Mouse (Mus musculus) lung, postnatal 0 days (tissue): Measurements from ENCODE around the gene Mgst2.

ENCODE experiments used
- CTCF ChIP-seq: IDR thresholded peaks from 2 replicates; pipeline ENCODE4 v1.5.1; 2016; ENCODE audit warnings: antibody characterized with exemption, mild to moderate bottlenecking
- EP300 ChIP-seq: IDR thresholded peaks from 2 replicates; pipeline ENCODE4 v1.6.1; 2016; ENCODE audit warnings: antibody characterized with exemption, mild to moderate bottlenecking, control low read depth

DNA sequence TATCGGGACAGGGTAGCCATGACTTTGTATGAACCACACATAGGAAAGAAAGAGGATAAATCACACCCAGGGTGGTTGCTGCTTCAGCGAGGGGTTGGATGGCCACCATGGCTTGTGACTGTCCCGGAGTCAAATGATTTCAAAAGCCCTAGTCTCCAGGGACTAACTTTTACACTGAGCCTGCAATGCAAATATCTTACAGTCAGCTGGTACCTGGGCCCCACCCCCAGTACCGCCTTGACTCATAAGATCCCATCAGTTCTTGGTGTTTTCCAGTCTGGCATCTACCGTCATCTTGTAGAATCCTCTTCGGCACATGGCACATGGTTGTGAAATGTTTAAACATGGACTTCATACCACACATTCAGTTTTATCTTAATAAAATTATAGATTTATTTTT is 25.4 kb downstream of the Mgst2 start:
- no peak for TF ChIP-seq CTCF
- no peak for TF ChIP-seq EP300
